Mouse (Mus musculus) lung, adult 2 months (tissue): ENCODE measurements around the gene Ptgis.

Source experiments
- CTCF ChIP-seq: fragments of 200-500 bp; IDR thresholded peaks from 2 replicates; pipeline ENCODE4 v1.5.1; 2011; ENCODE audit warnings: mild to moderate bottlenecking, low read length, control low read depth; ENCODE audit not compliant: insufficient read depth
- POLR2A ChIP-seq: fragments of 200-500 bp; IDR thresholded peaks from 2 replicates; pipeline ENCODE4 v1.6.1; 2011; ENCODE audit warnings: low read depth, mild to moderate bottlenecking, control low read depth, low read length, borderline replicate concordance; ENCODE audit errors: extremely low read depth

DNA sequence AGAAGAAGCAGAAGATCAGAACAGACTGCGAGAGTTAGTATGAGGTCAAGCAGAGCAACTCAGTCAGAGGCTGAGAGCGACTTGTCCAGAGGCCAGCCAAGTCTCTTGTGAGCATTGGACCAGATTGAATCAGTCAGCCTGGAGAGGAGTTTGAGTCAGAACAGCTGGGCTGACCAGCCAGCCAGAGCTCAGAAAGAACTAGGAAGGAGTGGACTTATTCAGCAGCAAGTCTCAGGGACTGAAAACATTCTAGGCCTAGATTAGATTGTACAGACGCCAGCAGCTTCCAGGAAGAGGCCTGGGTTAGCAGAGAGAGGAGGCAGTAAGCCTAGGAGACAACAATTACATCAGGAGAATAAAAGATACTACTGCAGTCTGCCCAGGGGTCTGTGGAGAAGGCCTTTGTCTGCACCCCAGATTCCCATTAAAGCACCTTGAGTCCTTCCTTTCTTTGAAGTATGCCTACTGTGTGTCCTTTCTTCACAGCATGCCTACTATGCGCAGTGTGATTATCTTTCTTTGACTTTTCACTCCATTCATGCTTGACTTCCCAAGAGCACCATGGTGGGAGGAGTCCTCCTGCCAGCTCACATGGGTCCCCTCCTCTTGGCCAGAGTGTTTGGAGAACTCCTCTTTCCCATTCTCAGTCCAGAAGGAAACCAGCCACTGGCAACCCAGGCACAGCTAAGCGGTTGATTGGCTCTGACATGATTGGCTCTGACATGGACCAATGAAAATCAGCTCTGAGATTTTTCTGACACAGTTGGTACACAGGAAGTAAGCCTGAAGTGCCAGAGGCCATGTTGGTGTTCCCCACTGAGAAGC is 67.1 kb downstream of the Ptgis start:
- TF ChIP-seq CTCF (no peak), POLR2A (no peak)
